Mouse (Mus musculus) layer of hippocampus, adult 11-12 months (tissue): ENCODE measurements around the gene Dync1i1.

ENCODE experiments used
- DNase-seq: peaks from one replicate; pipeline ENCODE4 v3.0.0; 2022; ENCODE audit warnings: low spot score

Gene Dync1i1

DNA sequence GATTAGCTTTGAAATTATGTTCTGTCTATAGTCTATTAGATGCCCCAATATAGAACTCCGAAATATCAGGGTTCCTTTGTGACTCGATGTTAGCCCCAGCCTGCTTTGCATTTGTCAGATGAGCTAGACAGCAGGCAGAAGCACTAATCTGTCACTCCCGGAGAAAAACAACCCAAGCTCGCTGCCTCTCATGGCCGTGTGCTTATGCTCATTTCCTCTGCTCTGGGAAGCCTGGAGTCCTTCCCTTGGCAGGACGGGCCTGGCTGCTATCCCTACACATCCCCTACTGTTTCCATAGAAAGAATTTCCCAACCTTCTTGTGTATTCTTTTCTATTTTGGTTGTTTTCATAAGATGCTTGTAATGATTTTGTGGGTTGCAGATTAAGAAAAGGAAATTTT, 130.1 kb downstream of the Dync1i1 start:
- DNase-seq, result no peak

- DNase-seq, result peak; percentile 30
Observed at GRCm38 (mm10) chr6:5858371-5858770, 132.9 kb downstream of the Dync1i1 start.

DNA sequence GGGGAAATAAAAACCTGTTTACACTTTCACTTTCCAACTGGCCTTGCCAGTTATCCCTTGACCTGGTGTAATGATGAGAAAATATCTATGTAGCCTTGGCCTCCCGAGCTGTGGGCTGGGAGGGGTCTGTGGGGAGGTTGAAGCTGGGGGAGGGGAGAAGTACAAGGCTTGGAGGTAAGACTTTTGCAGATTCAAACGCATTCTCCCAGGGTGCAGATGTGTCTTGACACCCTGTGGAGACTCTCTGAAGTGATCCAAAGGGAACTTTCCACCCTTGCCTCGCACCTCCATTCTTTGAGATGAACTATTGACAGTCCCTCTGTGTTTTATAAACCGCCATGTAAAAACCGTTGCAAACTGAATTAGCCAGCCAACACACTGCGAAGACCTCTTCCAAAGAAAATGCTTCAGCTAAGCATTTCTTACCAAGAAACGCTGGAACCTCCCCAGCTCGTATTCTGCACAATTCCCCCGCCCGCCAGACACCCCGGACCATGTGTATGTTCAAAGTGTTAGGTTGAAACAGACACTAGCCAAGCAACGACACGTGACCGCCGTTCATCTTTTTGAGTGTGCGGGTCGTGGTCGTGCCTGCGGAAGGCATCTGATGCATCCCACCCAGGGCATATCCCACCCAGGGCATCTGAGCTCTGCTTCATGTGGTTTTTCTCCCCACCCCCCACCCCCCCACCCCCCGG, 133.6 kb downstream of the Dync1i1 start:
- no peak for DNase-seq

DNA sequence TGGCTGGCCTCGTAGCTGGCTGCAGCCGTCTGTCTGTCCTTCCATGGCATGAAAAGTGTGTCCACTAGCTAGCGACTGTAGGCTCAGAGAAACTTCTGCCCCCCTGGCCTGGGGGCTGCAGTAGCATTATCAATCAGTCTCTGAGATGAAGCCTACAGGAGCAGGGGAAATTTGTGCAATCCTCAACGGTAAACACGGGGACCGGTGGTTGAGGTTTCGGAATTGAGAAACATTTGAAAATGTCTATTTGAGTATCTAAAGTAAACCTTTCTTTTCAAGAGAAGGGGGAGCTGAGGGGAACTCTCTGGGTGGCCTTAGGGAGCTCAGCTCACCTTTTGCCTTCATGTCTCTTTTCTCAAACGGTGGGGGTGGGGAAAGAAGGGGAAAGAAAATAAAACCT, 134.2 kb downstream of the Dync1i1 start:
- DNase-seq, result no peak

- no peak for DNase-seq
Observed at GRCm38 (mm10) chr6:5866091-5866490, 140.7 kb downstream of the Dync1i1 start.

GRCm38 (mm10) chr6:5867221-5867620, 141.8 kb downstream of the Dync1i1 start:
- no peak for DNase-seq

DNA sequence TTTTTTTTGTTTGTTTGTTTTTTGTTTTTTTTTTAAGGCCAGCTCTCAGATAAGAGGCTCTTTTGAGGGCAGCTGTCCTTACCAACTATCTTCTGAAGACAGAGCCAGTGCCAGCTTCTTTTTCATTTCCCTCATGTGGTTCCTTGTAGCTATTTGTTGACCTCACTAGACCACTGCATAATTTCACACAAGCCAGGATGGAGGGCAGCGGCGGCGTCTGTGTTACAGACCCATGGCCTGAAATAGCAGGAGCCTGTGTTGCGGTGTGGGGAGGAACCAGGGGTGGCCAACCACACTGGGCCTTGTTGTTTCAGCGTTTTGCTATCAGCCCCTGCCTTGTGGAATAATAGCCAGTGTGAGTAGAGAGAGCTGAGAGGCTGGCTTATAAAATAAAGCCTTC, 145.6 kb downstream of the Dync1i1 start:
- no peak for DNase-seq

- DNase-seq, result no peak
Observed at GRCm38 (mm10) chr6:5871581-5872298, 146.3 kb downstream of the Dync1i1 start.

DNA sequence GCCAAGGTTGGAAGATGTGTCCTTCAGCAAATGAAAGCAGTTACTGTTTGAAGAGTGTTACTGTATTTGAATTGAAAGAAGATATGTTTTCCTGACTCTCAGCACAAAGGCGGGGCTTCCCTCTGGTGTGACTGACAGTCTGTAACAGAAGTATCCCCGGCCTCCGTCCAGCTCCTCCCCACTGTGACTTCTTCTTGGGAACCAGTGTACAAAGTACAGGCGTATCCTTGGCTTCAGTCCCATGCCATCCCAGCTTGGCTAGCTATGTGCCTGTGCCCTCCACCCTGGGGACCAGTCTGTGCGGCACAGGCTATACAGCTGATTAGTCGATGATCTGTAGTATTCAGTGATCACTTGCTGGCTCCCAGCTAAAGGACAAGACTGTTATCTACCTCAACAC, 163.9 kb downstream of the Dync1i1 start:
- DNase-seq, result no peak

DNA sequence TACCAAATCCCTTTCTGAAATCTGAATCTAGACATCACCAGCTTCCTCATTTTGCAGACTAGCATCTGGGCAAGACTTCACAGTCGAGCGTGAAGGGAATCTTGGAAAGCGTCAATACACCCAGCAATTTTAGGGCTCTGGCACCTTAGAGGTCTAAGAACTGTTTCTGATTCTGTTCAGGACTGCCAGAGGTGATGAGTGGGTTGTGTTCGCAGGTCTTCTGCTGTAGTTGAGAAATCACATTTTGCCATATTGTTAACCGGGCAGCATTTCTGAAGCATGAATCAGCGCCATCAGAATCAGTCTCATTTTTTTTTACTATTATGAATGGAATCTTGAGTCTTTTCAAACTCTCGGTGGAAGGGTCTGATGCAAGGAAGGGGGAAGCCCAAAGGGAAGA, 185.9 kb downstream of the Dync1i1 start:
- no peak for DNase-seq

DNA sequence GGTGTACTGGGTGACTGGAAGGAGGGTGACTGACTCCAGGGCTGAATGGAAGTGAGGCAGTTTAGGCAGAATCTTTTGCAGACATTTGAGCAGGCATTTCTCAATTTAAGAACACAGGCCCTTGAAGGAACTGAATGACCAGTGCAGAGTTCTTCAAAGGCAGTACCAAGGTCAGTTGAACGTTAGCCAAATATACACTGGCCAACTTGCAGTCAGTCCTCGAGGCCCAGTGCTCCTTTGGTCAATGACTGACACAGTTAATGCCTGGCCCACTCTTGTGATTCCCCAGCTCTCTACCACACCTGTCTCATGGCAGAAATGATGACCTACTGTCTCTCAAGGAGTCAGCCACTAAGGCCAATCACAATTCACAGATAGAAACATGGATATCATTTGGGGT, 189.6 kb downstream of the Dync1i1 start:
- no peak for DNase-seq

DNA sequence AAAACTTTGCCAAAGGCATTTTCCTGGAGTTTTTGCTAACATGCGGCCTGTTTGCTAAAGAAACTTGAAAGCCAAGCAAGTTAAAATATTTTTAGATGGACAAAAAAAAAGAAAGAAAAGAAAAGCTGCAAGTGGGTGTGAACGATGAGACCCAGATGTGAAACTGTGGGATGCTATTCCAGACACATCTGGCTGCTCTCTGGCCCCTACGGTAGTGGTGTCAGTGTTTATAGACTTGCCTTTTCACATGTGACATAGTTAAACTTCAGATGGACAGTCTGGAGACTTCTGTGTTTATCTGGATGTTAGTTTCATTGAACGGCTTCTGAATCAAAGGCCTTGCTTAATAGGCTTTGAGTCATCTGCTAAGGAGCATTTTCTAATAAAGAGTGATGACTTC, 195.2 kb downstream of the Dync1i1 start:
- no peak for DNase-seq

- no peak for DNase-seq
Observed at GRCm38 (mm10) chr6:5922676-5923075, 197.2 kb downstream of the Dync1i1 start.

GRCm38 (mm10) chr6:5923148-5923547, 197.7 kb downstream of the Dync1i1 start:
- DNase-seq, result no peak

- peak; percentile 26 for DNase-seq
Observed at GRCm38 (mm10) chr6:5930140-5930539, 204.7 kb downstream of the Dync1i1 start.

- no peak for DNase-seq
Observed at GRCm38 (mm10) chr6:5935587-5936353, 210.3 kb downstream of the Dync1i1 start.

DNA sequence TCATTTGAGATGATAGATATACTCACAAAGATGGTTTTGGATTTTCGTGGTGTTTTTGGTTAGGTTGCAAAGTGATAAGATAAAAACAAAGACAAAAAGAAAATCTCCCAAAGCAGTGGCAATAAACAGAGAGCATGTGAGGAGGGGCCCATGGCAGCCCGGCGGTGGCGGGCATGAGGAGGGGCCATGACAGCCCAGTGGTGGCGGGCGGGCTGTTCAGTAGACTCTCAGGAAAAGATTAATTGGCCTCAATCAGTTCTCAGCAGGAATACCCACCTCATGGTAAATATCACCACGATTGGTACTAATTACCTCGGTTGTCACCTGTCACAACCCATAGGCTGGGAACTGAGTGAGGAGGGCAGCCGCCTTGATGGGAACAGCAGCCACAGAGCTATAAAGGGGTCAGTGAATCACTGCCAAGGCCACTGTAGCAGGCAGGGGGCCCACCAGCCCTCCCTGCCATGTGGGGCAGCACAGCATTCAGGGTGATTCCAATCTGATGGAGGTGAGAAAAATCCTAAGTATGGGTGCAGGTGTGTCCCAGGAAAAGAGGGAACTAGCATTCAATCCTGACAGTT, 224.5 kb downstream of the Dync1i1 start:
- DNase-seq, result no peak

DNA sequence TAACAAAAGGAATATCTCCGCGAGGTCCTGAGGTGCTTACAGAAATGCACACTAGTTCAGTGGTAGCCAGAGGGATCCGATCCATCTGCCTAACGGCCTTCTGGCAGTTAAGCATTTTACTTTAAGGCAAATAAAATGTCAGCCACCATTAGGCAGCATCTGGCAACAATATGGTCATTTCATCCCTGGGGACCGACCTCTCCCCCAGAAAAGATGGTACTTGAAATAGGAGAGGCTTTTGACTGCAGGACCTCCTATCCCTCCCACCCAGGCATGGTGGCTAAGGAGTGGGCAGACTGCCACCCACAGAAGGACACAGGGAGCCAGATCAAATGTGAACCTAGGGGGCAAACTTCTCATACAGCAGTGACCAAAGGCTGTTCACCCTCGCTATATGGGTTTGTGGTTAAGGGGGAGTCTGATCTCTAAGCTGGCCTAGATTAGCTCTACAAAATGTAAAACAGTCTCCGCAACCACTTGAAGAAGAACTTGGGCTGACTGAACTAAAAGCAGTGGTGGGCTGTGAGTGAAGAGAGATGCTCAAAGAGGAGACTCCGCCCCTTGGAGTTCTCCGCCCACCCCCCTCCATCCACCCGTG, 231.0 kb downstream of the Dync1i1 start:
- no peak for DNase-seq

DNA sequence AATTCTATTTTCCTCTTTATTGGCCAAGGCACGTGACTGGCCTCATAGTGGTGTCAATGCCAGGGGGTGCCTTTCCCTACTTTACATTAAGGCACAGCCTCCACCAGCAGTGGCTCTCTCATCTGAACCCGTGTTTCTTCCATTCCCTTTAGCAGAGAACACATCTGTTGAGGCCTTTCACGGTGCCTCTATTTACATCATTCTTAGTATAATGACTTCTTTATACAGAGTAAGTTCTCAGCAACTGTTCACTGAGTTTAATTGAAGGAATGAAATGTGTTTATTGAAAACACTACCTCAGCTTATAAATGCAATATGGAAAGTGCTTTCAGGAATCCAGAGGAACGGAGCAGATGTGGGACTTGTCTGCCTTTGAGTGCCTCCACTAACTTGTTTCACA, 235.3 kb downstream of the Dync1i1 start:
- no peak for DNase-seq

DNA sequence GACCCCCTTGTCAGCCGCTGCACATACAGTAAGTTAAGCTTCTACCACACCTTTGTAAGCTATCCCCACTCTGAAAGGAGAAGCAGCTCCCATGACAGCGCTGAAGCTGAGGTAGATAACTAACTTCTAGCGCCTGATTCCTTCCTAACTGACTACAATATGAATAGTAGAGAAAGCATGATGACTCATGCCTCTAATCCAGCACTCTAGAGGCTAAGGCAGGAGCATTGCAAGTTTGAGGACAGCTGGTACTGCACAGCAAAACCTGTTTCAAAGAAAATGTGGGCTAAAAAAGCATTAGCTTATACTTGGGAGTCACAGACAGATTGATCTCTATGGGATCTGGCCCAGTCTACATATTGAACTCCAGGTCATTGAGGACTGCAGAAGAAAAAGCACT, 236.5 kb downstream of the Dync1i1 start:
- no peak for DNase-seq

- DNase-seq, result peak; percentile 37
Observed at GRCm38 (mm10) chr6:5966376-5966775, 240.9 kb downstream of the Dync1i1 start.

- DNase-seq, result peak; percentile 14
Observed at GRCm38 (mm10) chr6:5966806-5967445, 241.5 kb downstream of the Dync1i1 start.
